Mouse (Mus musculus) cerebellum, adult 9-10 months (tissue): ENCODE measurements at regions not wholly inside any gene's neighbourhood (a gene's known extent, or its start where the extent isn't known, plus 50 kb on each side); places are given as distances from the start of the nearest gene placed in this dataset.
A peak's percentile ranks its signal among the peaks of the same experiment; 100 is the strongest.
"Not testable (repeated sequence)": the region's sequence is repeated elsewhere in the genome, so short reads cannot be mapped to it uniquely, and the experiment has no call there.

Experiments
- DNase-seq: peaks from one replicate; pipeline ENCODE4 v3.0.0; 2022

- no peak for DNase-seq
Observed at GRCm38 (mm10) chr8:35020480-35020879, 745.1 kb upstream of the Gm19410 start.

GRCm38 (mm10) chr8:35022649-35023048 is 742.9 kb upstream of the Gm19410 start:
- no peak for DNase-seq

- no peak for DNase-seq
Observed at GRCm38 (mm10) chr8:35047798-35048197, 717.8 kb upstream of the Gm19410 start.

GRCm38 (mm10) chr8:35053444-35053843 is 712.1 kb upstream of the Gm19410 start:
- DNase-seq = no peak

- no peak for DNase-seq
Observed at GRCm38 (mm10) chr8:35061048-35061447, 704.5 kb upstream of the Gm19410 start.

- DNase-seq = no peak
Observed at GRCm38 (mm10) chr8:35068228-35068627, 697.4 kb upstream of the Gm19410 start.

GRCm38 (mm10) chr8:35070246-35070989 is 695.2 kb upstream of the Gm19410 start:
- no peak for DNase-seq

- DNase-seq = no peak
Observed at GRCm38 (mm10) chr8:35075971-35076370, 689.6 kb upstream of the Gm19410 start.

GRCm38 (mm10) chr8:35083161-35083560 is 682.4 kb upstream of the Gm19410 start:
- DNase-seq = no peak

- peak; percentile 4 for DNase-seq
Observed at GRCm38 (mm10) chr8:35087070-35087469, 678.5 kb upstream of the Gm19410 start.

GRCm38 (mm10) chr8:35088380-35089244 is 677.0 kb upstream of the Gm19410 start:
- no peak for DNase-seq

GRCm38 (mm10) chr8:35089519-35089918 is 676.1 kb upstream of the Gm19410 start:
- no peak for DNase-seq

- DNase-seq = no peak
Observed at GRCm38 (mm10) chr8:35101701-35102100, 663.9 kb upstream of the Gm19410 start.

- not testable (repeated sequence) for DNase-seq
Observed at GRCm38 (mm10) chr8:35102102-35102501, 663.5 kb upstream of the Gm19410 start.

- DNase-seq = not testable (repeated sequence)
Observed at GRCm38 (mm10) chr8:35104465-35104876, 661.1 kb upstream of the Gm19410 start.

GRCm38 (mm10) chr8:35109506-35110217 is 655.9 kb upstream of the Gm19410 start:
- no peak for DNase-seq

GRCm38 (mm10) chr8:35110286-35110685 is 655.3 kb upstream of the Gm19410 start:
- DNase-seq = no peak

GRCm38 (mm10) chr8:35111130-35111529 is 654.5 kb upstream of the Gm19410 start:
- no peak for DNase-seq

- DNase-seq = no peak
Observed at GRCm38 (mm10) chr8:35112591-35113265, 652.9 kb upstream of the Gm19410 start.

- DNase-seq = no peak
Observed at GRCm38 (mm10) chr8:35114031-35114430, 651.6 kb upstream of the Gm19410 start.

- no peak for DNase-seq
Observed at GRCm38 (mm10) chr8:35120612-35121011, 645.0 kb upstream of the Gm19410 start.

- DNase-seq = no peak
Observed at GRCm38 (mm10) chr8:35121084-35121483, 644.5 kb upstream of the Gm19410 start.

- DNase-seq = no peak
Observed at GRCm38 (mm10) chr8:35123196-35123621, 642.4 kb upstream of the Gm19410 start.
